Mouse (Mus musculus) myocyte (in vitro differentiated cells): ENCODE data around the gene Grwd1. TPM values are rescaled to one million over a fixed set of nuclear protein-coding genes. Genes with fewer than 3 reads are reported as not detected.

ENCODE experiments used
- H3K27me3 ChIP-seq: one replicate; pipeline ENCODE4 v1.6.1; 2011; ENCODE audit not compliant: control insufficient read depth, insufficient read depth, insufficient read length
- H3K36me3 ChIP-seq: one replicate; pipeline ENCODE4 v1.6.1; 2011; ENCODE audit not compliant: control insufficient read depth, insufficient read depth
- H3K4me2 ChIP-seq: one replicate; pipeline ENCODE4 v1.6.1; 2011; ENCODE audit warnings: low read depth, control low read depth
- H3K4me3 ChIP-seq: one replicate; pipeline ENCODE4 v1.5.1; 2011; ENCODE audit warnings: mild to moderate bottlenecking, control low read depth, moderate library complexity
- H3K79me2 ChIP-seq: one replicate; pipeline ENCODE4 v1.6.1; 2011; ENCODE audit not compliant: control insufficient read depth, insufficient read depth
- H3ac ChIP-seq: one replicate; pipeline ENCODE4 v1.6.1; 2011; ENCODE audit not compliant: control insufficient read depth, insufficient read length
- CEBPB ChIP-seq: IDR thresholded peaks from 2 replicates; pipeline ENCODE4 v1.6.1; 2011; ENCODE audit warnings: mild to moderate bottlenecking, moderate library complexity; ENCODE audit not compliant: poor library complexity, insufficient read depth, severe bottlenecking
- E2F4 ChIP-seq: IDR thresholded peaks from one replicate; pipeline ENCODE4 v1.6.1; 2011; ENCODE audit warnings: mild to moderate bottlenecking, control low read depth, moderate library complexity; ENCODE audit not compliant: insufficient read depth
- MAX ChIP-seq: IDR thresholded peaks from one replicate; pipeline ENCODE4 v1.6.1; 2011; ENCODE audit warnings: low read depth, mild to moderate bottlenecking, control low read depth
- MYOD1 ChIP-seq, 3 experiments: IDR thresholded peaks; one replicate each; pipeline ENCODE4 v1.6.1; 2011; ENCODE audit warnings: control low read depth in 2 of 3, low read depth in 2 of 3, mild to moderate bottlenecking in 2 of 3, moderate library complexity in 1 of 3; ENCODE audit not compliant: insufficient read length in 2 of 3, control insufficient read depth in 1 of 3
- MYOG ChIP-seq, 3 experiments: IDR thresholded peaks; one replicate each; pipeline ENCODE4 v1.6.1; 2011; ENCODE audit warnings: control low read depth in 2 of 3, low read depth in 2 of 3, mild to moderate bottlenecking in 2 of 3; ENCODE audit not compliant: insufficient read length in 2 of 3, control insufficient read depth in 1 of 3, insufficient read depth in 1 of 3
- POLR2A ChIP-seq: IDR thresholded peaks from one replicate; pipeline ENCODE4 v1.6.1; 2011; ENCODE audit warnings: low read depth, mild to moderate bottlenecking, control low read depth, moderate library complexity; ENCODE audit not compliant: insufficient read length
- POLR2AphosphoS2 ChIP-seq: IDR thresholded peaks from one replicate; pipeline ENCODE4 v1.6.1; 2011; ENCODE audit warnings: low read depth, control low read depth; ENCODE audit not compliant: insufficient read length
- REST ChIP-seq: IDR thresholded peaks from one replicate; pipeline ENCODE4 v1.6.1; 2011; ENCODE audit warnings: mild to moderate bottlenecking, control low read depth, moderate library complexity; ENCODE audit not compliant: insufficient read depth, insufficient read length
- SRF ChIP-seq: IDR thresholded peaks from one replicate; pipeline ENCODE4 v1.6.1; 2011; ENCODE audit warnings: low read depth; ENCODE audit not compliant: control insufficient read depth, insufficient read length
- TCF12 ChIP-seq: IDR thresholded peaks from one replicate; pipeline ENCODE4 v1.6.1; 2011; ENCODE audit warnings: mild to moderate bottlenecking, control low read depth; ENCODE audit not compliant: poor library complexity, insufficient read depth, severe bottlenecking
- TCF3 ChIP-seq: IDR thresholded peaks from one replicate; pipeline ENCODE4 v1.6.1; 2011; ENCODE audit warnings: low read depth, control low read depth; ENCODE audit not compliant: insufficient read length
- USF1 ChIP-seq: IDR thresholded peaks from one replicate; pipeline ENCODE4 v1.6.1; 2011; ENCODE audit warnings: low read depth, mild to moderate bottlenecking, control low read depth, moderate library complexity
- polyA plus RNA-seq: library from polyadenylated mRNA; unstranded; fragments of >200 nt; fragmentation: generic; extraction: Trizol; gene quantifications from one replicate; pipeline ENCODE4 v1.2.1, GENCODE M21; 2012; ENCODE audit warnings: missing spikeins

Grwd1 gene
- polyA plus RNA-seq, 1 experiment: 36.2 TPM

GRCm38 (mm10) chr7:45813787-45814779 is 16.7 kb downstream of the Grwd1 start, which contains the start of gene Cyth2:
TSS of gene Cyth2 (minus strand) at chr7:45814581.
- H3K4me2 ChIP-seq: peak within 1 kb of the TSS; percentile 91
- H3K79me2 ChIP-seq: peaks cover 19% of the 10 kb centered on the region
- H3K4me3 ChIP-seq: peak within 1 kb of the TSS; percentile 70
- peaks cover 23% of the 10 kb centered on the region for H3K36me3 ChIP-seq
- TF ChIP-seq SRF (no peak), E2F4 (no peak), TCF12 (no peak), POLR2A (peak; percentile 70), POLR2AphosphoS2 (peak; percentile 67), MYOD1 (IDR thresholded peaks at IDR 0.05; ENCODE audit: control insufficient read depth in 1 of 3, insufficient read length in 2 of 3, low read depth in 2 of 3) (no peak), TCF3 (no peak), REST (no peak)
- peak within 1 kb of the TSS; percentile 83 for H3ac ChIP-seq
- no peaks in the 10 kb centered on the region for H3K27me3 ChIP-seq

GRCm38 (mm10) chr7:45812921-45813320 is 17.8 kb downstream of the Grwd1 start:
- Histone ChIP-seq H3ac (peak overlapping the region; percentile 83), H3K36me3 (peaks cover 25% of the 10 kb centered on the region), H3K27me3 (no peaks in the 10 kb centered on the region), H3K79me2 (peaks cover 19% of the 10 kb centered on the region), H3K4me3 (peak overlapping the region; percentile 70), H3K4me2 (peak overlapping the region; percentile 87)
- TF ChIP-seq USF1: no peak
- no peak for TF ChIP-seq SRF

- Histone ChIP-seq H3ac (no peak overlapping the region), H3K79me2 (peaks cover 19% of the 10 kb centered on the region), H3K4me2 (no peak overlapping the region), H3K27me3 (no peaks in the 10 kb centered on the region), H3K36me3 (peaks cover 27% of the 10 kb centered on the region), H3K4me3 (no peak overlapping the region)
- no peak for TF ChIP-seq MYOD1 (IDR thresholded peaks at IDR 0.05; ENCODE audit: control insufficient read depth in 1 of 3, insufficient read length in 2 of 3, low read depth in 2 of 3)
- TF ChIP-seq TCF3: no peak
- TF ChIP-seq E2F4: no peak
- no peak for TF ChIP-seq USF1
- no peak for TF ChIP-seq POLR2A
- TF ChIP-seq CEBPB: no peak
- TF ChIP-seq REST: no peak
- no peak for TF ChIP-seq TCF12
- no peak for TF ChIP-seq POLR2AphosphoS2
- no peak for TF ChIP-seq MAX
- TF ChIP-seq SRF: no peak
- TF ChIP-seq MYOG (IDR thresholded peaks at IDR 0.05; ENCODE audit: control insufficient read depth in 1 of 3, insufficient read depth in 1 of 3, insufficient read length in 2 of 3, low read depth in 2 of 3): no peak
These were observed 21.3 kb downstream of the Grwd1 start for GRCm38 (mm10) chr7:45809276-45810075.

GRCm38 (mm10) chr7:45808471-45808870 is 22.3 kb downstream of the Grwd1 start:
- Histone ChIP-seq H3K36me3 (peaks cover 27% of the 10 kb centered on the region), H3K4me2 (no peak overlapping the region), H3K79me2 (peaks cover 17% of the 10 kb centered on the region), H3K4me3 (no peak overlapping the region), H3ac (no peak overlapping the region), H3K27me3 (no peaks in the 10 kb centered on the region)
- no peak for TF ChIP-seq POLR2AphosphoS2
- no peak for TF ChIP-seq USF1
- TF ChIP-seq SRF: no peak
- no peak for TF ChIP-seq MYOD1 (IDR thresholded peaks at IDR 0.05; ENCODE audit: control insufficient read depth in 1 of 3, insufficient read length in 2 of 3, low read depth in 2 of 3)
- TF ChIP-seq TCF12: no peak
- TF ChIP-seq CEBPB: no peak
- TF ChIP-seq REST: no peak
